Mouse (Mus musculus) hindbrain, embryonic 14.5 days (tissue): ENCODE measurements around the gene Scyl1. TPM values are rescaled to one million over a fixed set of nuclear protein-coding genes. Genes with fewer than 3 reads are reported as not detected.
"Not testable (repeated sequence)": the region's sequence is repeated elsewhere in the genome, so short reads cannot be mapped to it uniquely, and the experiment has no call there.

Experiments used
- ATAC-seq: fragments of 200-750 bp; cut with Nextera tagmentation; 2 replicates; pipeline ENCODE4 v1.8.0; 2017; ENCODE audit warnings: moderate number of reproducible peaks, mild to moderate bottlenecking, moderate TSS enrichment, moderate library complexity; ENCODE audit not compliant: low FRiP score
- DNase-seq: peaks from one replicate; pipeline ENCODE4 v3.0.0-alpha.2; 2015; ENCODE audit warnings: low spot score
- H3K27ac ChIP-seq: fragments of 300-500 bp; sonication (generic); 2 replicates; pipeline ENCODE4 v1.5.1; 2014; ENCODE audit warnings: mild to moderate bottlenecking, moderate library complexity
- H3K27me3 ChIP-seq: fragments of 300-500 bp; sonication (generic); 2 replicates; pipeline ENCODE4 v1.6.1; 2014; ENCODE audit warnings: mild to moderate bottlenecking, low read length, mixed read lengths; ENCODE audit not compliant: control insufficient read depth, insufficient read depth
- H3K36me3 ChIP-seq: fragments of 300-500 bp; sonication (generic); replicated peaks from 2 replicates; pipeline ENCODE4 v1.6.1; 2014; ENCODE audit not compliant: control insufficient read depth, insufficient read depth
- H3K4me1 ChIP-seq: fragments of 300-500 bp; sonication (generic); replicated peaks from 2 replicates; pipeline ENCODE4 v1.6.1; 2014; ENCODE audit warnings: antibody characterized with exemption, low read length, mixed read lengths; ENCODE audit not compliant: control insufficient read depth, insufficient read depth
- H3K4me2 ChIP-seq: fragments of 300-500 bp; sonication (generic); replicated peaks from 2 replicates; pipeline ENCODE4 v1.6.1; 2014; ENCODE audit warnings: mild to moderate bottlenecking, moderate library complexity
- H3K4me3 ChIP-seq: fragments of 300-500 bp; sonication (generic); replicated peaks from 2 replicates; pipeline ENCODE4 v1.5.1; 2014; ENCODE audit warnings: mild to moderate bottlenecking, low read length
- H3K9ac ChIP-seq: fragments of 300-500 bp; sonication (generic); 2 replicates; pipeline ENCODE4 v1.6.1; 2014
- H3K9me3 ChIP-seq: fragments of 300-500 bp; sonication (generic); 2 replicates; pipeline ENCODE4 v1.6.1; 2016; ENCODE audit warnings: low read length; ENCODE audit not compliant: control insufficient read depth
- WGBS: fragments of 180-500 bp; shearing (Covaris S2); extraction: QIAGEN DNeasy Blood & Tissue Kit; methylation state at CpG from one replicate; pipeline ENCODE4 v1.1.7; 2014; 5-methylcytosine and 5-hydroxymethylcytosine counted together
- polyA plus RNA-seq: library from polyadenylated mRNA; unstranded; fragments of >200 nt; fragmentation: Nextera tagmentation; extraction: Ambion mirVana; gene quantifications from 2 replicates; pipeline ENCODE4 v1.2.1, GENCODE M21; 2014

Gene Scyl1
- polyA plus RNA-seq, 1 experiment from 2014 or later = 73.5 TPM

DNA sequence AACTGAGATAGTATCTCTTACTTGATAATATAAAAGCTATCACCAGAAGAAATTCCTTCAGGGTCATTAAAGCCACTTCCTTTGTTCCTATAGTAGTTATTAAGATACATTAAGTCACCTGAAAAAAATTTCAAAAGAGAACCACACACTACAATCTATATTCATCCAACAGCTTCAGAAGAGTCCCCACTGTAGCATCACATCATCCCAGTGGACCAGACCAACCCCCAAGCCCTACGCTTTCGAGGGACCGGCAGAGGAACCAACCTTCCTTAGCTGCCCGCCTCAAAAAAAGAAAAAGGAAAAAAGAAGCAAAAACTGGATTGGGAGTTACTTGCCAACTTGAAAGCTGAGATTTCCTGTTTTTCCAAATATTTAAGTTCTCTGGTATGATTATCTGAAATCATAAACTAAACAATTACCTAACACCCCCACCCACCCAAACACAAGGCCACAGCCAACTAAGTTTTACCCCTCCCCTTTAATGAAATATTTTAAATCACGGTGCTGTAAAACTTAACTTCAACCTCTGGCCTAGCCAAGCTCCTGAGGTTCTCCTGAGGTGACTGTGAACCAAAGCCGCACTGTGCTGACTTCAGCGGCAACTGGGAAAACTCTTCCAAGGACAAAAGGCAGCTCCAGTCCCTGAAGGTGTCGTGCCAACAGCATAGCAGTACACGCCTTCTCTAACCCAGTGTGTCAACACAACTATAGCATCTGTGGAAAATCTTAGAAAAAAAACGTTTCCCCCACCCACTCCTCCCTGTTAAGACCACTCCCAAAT is 28.5 kb upstream of the Scyl1 start:
- H3K36me3 ChIP-seq = peaks cover 39% of the 10 kb centered on the region
- peak overlapping the region; percentile 95 for H3K4me3 ChIP-seq
- no peak for ATAC-seq
- WGBS = 0% methylated on average over 10 of the region's 10 CpGs
- peak; percentile 52 for DNase-seq
- peak overlapping the region; percentile 66 for H3K4me2 ChIP-seq
- H3K9me3 ChIP-seq = no peaks in the 10 kb centered on the region
- H3K9ac ChIP-seq = peak overlapping the region; percentile 98
- no peaks in the 10 kb centered on the region for H3K27me3 ChIP-seq
- H3K27ac ChIP-seq = peak overlapping the region; percentile 100
- H3K4me1 ChIP-seq = peaks cover 35% of the 10 kb centered on the region

- Histone ChIP-seq H3K4me1 (peaks cover 29% of the 10 kb centered on the region), H3K9ac (peak overlapping the region; percentile 98), H3K4me3 (peak overlapping the region; percentile 95), H3K36me3 (peaks cover 43% of the 10 kb centered on the region), H3K4me2 (peak overlapping the region; percentile 66), H3K27me3 (no peaks in the 10 kb centered on the region), H3K27ac (no peak overlapping the region), H3K9me3 (no peaks in the 10 kb centered on the region)
- WGBS = 0% methylated on average over 7 of the region's 7 CpGs
- ATAC-seq = no peak
- peak; percentile 62 for DNase-seq
Measured at GRCm38 (mm10) chr19:5798700-5799479, 27.7 kb upstream of the Scyl1 start.

GRCm38 (mm10) chr19:5797381-5798111 is 26.3 kb upstream of the Scyl1 start:
- H3K4me1 ChIP-seq = peaks cover 26% of the 10 kb centered on the region
- 13% methylated on average over 7 of the region's 7 CpGs for WGBS
- H3K27ac ChIP-seq = 0 out of 2 replicates have a peak overlapping the region, but pooled peaks have one; percentile 3

GRCm38 (mm10) chr19:5796573-5797111 is 25.4 kb upstream of the Scyl1 start:
- H3K9me3 ChIP-seq = no peaks in the 10 kb centered on the region
- no peak for DNase-seq
- H3K9ac ChIP-seq = peak overlapping the region; percentile 98

More at GRCm38 (mm10) chr19:5797381-5798111, 26.3 kb upstream of the Scyl1 start:
- Histone ChIP-seq H3K9ac (peak overlapping the region; percentile 98), H3K27me3 (no peaks in the 10 kb centered on the region), H3K9me3 (no peaks in the 10 kb centered on the region), H3K4me2 (peak overlapping the region; percentile 66), H3K36me3 (peaks cover 43% of the 10 kb centered on the region), H3K4me3 (peak overlapping the region; percentile 95)
- ATAC-seq (no peak), DNase-seq (peak; percentile 44)

DNA sequence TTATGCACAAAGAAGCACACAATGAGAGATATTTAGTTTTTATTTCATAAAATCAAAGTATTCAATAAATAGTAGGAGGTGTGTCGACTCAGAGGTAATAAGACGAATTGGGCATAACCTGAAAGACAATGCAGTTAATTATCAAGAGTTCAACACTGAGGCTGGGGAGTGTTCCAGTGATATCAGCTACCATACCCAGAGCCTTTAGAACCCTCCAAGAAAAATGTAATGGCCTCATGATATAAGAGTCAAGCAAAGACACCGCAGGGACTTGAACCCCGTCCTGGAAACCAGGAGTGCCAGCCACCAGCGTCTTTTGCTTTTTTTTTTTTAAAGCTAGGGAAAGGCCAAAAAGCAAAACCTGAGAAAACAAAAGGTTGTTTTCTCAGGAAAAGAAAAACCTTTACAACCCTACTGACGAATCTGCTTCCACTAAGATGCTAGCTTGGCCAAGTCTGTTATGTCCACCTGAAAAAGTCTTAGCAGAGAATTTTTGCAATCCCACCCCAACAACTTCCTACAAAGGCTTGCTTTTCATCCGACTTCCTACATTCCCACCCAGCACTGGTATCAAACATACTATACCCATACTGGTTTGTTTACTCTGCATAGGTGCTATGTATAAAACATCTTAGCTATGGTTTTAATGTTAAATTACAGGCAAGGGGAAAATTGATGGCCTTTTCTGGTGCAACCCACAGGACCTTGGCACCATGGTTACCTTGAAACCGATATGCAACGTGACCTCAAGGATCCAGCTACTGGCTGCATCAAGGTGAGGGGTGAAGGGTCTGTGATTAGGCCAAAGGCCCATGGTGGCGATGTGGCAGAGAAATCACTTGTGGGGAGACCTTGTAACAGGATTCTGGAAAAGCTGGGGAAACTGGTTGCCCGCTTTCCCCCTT is 24.7 kb upstream of the Scyl1 start:
- DNase-seq (no peak), ATAC-seq (no peak)
- H3K27me3 ChIP-seq = no peaks in the 10 kb centered on the region
- H3K9ac ChIP-seq = peak overlapping the region; percentile 98
- 59% methylated on average over 11 of the region's 11 CpGs for WGBS
- H3K36me3 ChIP-seq = peaks cover 43% of the 10 kb centered on the region
- peak overlapping the region; percentile 95 for H3K4me3 ChIP-seq
- H3K4me1 ChIP-seq = peaks cover 26% of the 10 kb centered on the region
- no peak overlapping the region for H3K27ac ChIP-seq
- H3K9me3 ChIP-seq = no peaks in the 10 kb centered on the region
- peak overlapping the region; percentile 66 for H3K4me2 ChIP-seq

More at GRCm38 (mm10) chr19:5796573-5797111, 25.4 kb upstream of the Scyl1 start:
- Histone ChIP-seq H3K4me1 (peaks cover 26% of the 10 kb centered on the region), H3K4me3 (peak overlapping the region; percentile 95), H3K27me3 (no peaks in the 10 kb centered on the region), H3K36me3 (peaks cover 43% of the 10 kb centered on the region), H3K4me2 (peak overlapping the region; percentile 66), H3K27ac (no peak overlapping the region)
- no peak for ATAC-seq
- 58% methylated on average over 7 of the region's 7 CpGs for WGBS

GRCm38 (mm10) chr19:5794771-5795576 is 23.8 kb upstream of the Scyl1 start:
- DNase-seq (peak; percentile 51), ATAC-seq (no peak)
- H3K36me3 ChIP-seq = peaks cover 43% of the 10 kb centered on the region
- peak overlapping the region; percentile 95 for H3K4me3 ChIP-seq
- peaks cover 26% of the 10 kb centered on the region for H3K4me1 ChIP-seq
- no peaks in the 10 kb centered on the region for H3K27me3 ChIP-seq
- H3K4me2 ChIP-seq = peak overlapping the region; percentile 66
- 30% methylated on average over 5 of the region's 5 CpGs for WGBS
- peak overlapping the region; percentile 98; the same call in 1 of the 2 replicates for H3K9ac ChIP-seq
- H3K9me3 ChIP-seq = no peaks in the 10 kb centered on the region
- H3K27ac ChIP-seq = 0 out of 2 replicates have a peak overlapping the region, but pooled peaks have one; percentile 18

GRCm38 (mm10) chr19:5793917-5794770 is 22.9 kb upstream of the Scyl1 start:
- Histone ChIP-seq H3K36me3 (peaks cover 43% of the 10 kb centered on the region), H3K4me2 (peak overlapping the region; percentile 66), H3K4me1 (peaks cover 26% of the 10 kb centered on the region), H3K9ac (peak overlapping the region; percentile 98; the same call in 1 of the 2 replicates), H3K27ac (peak overlapping the region; percentile 68), H3K4me3 (peak overlapping the region; percentile 3; the same call in 1 of the 2 replicates)
- WGBS = 44% methylated on average over 7 of the region's 7 CpGs
- ATAC-seq = peak; percentile 64; the same call in 1 of the 2 replicates
- not testable (repeated sequence) for DNase-seq, H3K9me3 ChIP-seq, H3K27me3 ChIP-seq
